Mouse (Mus musculus): Measurements from ENCODE around the gene Pcnx2.

DNA sequence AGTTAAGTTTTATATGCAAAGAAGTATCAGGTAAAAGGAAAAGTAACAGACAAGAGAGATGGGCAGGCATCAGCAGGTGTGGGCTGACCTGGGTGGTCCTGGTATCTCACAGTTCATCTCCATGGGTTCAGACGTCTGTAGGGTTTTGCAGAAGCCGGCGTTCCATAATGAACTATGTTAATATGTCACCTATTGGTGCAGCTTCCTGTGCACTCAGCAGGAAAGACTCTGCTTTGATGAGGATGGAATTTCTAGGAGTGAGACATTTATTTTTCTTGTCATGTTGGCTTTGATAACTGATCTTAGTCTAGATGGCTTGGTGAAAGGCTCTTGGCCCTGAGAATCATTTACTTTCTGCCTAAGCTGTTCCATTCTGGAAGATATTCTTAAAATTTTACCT, 24.2 kb upstream of the Pcnx2 start:
- TF ChIP-seq CTCF (IDR thresholded peaks at IDR 0.05; ENCODE audit: low read depth, low read length) (no peak), GATA1 (IDR thresholded peaks at IDR 0.05; ENCODE audit: borderline replicate concordance, low read length) (no peak)

Data from G1E (cell line).